Mouse (Mus musculus) CD4-positive helper T cell, adult 2 months (primary cell): ENCODE results near the gene Pi16.
A peak's percentile ranks its signal among the peaks of the same experiment; 100 is the strongest.

Experiments
- DNase-seq: peaks from one replicate; pipeline ENCODE4 v3.0.0-alpha.2; 2012; ENCODE audit warnings: low read depth, missing footprints, low spot score

Pi16 gene

GRCm38 (mm10) chr17:29356479-29356856 is 39.0 kb downstream of the Pi16 start:
- DNase-seq = no peak

GRCm38 (mm10) chr17:29356882-29357281 is 39.4 kb downstream of the Pi16 start:
- no peak for DNase-seq

DNA sequence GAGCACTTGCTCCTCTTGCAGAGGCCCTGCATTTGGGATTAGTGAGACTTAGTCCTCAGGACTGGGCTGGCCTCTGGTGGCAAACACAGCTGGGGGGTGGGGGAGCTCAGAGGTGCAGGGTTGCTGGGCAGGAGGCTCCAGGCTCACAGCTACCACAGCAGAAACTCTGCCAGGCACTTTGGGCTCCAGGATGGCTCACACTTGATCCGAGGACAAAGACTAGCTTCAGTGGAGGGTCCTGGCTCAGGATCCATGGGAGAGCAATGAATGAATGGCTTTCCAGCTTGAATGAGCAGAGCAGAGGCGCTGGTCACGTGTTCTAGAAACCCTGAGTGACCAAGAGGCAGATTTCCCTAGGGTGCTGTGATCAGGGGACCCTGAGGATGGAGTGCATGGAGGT is 41.4 kb downstream of the Pi16 start:
- DNase-seq = no peak

- no peak for DNase-seq
Observed at GRCm38 (mm10) chr17:29360761-29361221, 43.3 kb downstream of the Pi16 start, which contains the start of gene Fgd2. Gene Fgd2 (plus strand): TSS chr17:29360914.

DNA sequence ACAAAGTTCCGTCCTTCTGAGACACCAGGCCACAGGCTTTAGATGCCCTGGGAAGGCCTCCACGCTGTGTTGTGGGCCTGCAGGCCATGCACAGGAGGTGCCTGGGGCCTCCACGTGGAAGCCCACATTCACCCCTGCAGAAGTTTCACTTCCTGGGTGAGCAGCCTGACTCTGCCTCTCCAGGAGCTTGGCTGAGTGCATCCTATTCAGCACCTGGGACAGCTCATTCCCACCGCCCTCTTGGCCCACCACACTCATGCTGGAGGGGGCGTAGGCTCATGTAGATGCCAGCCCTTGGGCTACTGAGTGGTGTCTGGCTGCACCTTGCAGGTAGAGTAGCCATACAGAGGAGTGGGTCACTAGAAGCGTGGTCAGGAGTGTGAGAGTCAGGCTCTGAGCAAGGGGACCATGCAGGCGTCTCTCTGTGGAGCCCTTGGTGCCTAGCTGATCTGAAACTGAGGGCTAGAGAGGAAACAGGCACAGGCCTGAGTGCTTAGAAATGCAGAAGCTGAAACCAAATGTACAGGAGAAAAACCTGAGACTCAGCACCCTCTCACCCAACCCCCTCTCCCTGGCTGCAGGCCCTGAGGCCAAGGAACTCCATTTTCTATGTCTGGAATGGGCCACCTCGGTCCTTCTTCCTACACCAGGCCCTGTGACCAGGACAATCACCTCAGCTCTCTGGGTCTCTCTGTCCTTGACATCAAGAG is 44.7 kb downstream of the Pi16 start:
- peak; percentile 45 for DNase-seq

- DNase-seq = no peak
Observed at GRCm38 (mm10) chr17:29363109-29363508, 45.6 kb downstream of the Pi16 start.

DNA sequence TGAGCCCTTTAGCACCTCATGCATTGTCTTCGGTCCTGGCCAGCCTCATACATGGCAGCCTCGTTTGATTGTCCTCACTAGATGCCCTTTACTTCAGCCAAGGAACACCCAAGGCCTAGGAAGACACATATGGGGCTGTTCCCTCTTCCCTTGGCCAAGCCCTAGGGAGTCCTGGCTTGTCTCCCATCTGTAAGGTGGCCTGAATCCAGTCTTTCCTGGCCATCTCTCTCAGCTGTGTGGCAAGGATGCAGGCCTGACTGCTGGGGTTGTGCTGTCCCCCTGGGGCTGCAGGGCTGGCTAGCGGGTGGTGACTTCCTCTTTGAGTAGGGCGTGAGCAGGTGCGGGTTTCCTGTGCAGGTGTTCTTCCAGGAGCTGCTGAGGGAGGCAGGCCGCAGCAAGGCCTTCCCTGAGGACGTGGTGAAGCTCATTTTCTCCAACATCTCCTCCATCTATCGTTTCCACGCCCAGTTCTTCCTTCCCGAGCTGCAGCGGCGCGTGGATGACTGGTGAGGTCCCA is 47.7 kb downstream of the Pi16 start:
- no peak for DNase-seq

DNA sequence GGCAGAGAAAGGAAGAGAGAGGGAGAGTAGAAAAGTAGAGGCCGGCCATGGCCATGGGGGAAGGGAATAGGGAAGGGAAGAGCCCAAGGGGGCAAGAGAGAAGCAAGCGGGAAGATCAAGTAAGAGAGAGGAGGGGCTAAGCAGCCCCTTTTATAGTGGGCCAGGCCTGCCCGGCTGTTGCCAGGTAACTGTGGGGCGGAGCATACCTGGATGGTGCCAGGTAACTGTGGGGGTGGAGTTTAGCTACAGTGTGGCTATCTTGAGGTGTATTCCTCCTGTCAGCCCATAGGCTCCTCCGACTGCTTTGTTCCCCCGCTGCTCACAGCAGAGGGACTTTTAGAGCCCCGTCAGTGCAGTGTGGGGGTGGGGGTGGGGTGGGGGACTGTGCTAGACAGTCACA is 51.2 kb downstream of the Pi16 start:
- no peak for DNase-seq

GRCm38 (mm10) chr17:29370984-29371723 is 53.7 kb downstream of the Pi16 start:
- peak; percentile 87 for DNase-seq

- DNase-seq = no peak
Observed at GRCm38 (mm10) chr17:29375871-29376270, 58.4 kb downstream of the Pi16 start.

DNA sequence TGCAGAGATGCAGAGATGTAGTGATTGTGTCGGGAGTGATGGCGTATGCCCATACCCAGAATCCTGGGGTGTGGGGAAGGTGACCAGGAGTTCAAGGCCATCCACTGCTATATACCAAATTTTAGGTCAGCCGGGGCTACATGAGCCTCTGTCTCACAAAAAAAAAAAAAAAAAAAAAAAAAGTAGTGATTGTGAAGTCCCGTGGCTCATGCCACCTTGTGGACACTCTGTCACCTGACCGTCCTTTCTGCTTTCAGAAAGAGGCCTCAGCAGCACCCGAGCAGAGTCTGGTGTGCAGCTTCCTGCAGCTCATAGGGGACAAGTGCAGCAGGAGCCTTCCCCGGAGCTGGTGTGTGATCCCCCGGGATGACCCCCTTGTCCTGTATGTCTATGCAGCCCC is 60.6 kb downstream of the Pi16 start:
- no peak for DNase-seq
